Mouse (Mus musculus) limb, embryonic 13.5 days (tissue): Measurements from ENCODE around the gene Map1lc3b. TPM values are rescaled to one million over a fixed set of nuclear protein-coding genes. Genes with fewer than 3 reads are reported as not detected.

ENCODE experiments used
- ATAC-seq: fragments of 200-750 bp; cut with Nextera tagmentation; 2 replicates; pipeline ENCODE4 v1.8.0; 2017; ENCODE audit warnings: low read depth, moderate number of reproducible peaks, moderate TSS enrichment; ENCODE audit not compliant: low FRiP score
- H3K27ac ChIP-seq: fragments of 300-500 bp; sonication (generic); 2 replicates; pipeline ENCODE4 v1.5.1; 2015; ENCODE audit warnings: inconsistent platforms, mild to moderate bottlenecking, moderate library complexity
- H3K27me3 ChIP-seq: fragments of 300-500 bp; sonication (generic); 2 replicates; pipeline ENCODE4 v1.6.1; 2015; ENCODE audit warnings: mild to moderate bottlenecking, inconsistent platforms
- H3K36me3 ChIP-seq: fragments of 300-500 bp; sonication (generic); 2 replicates; pipeline ENCODE4 v1.6.1; 2015; ENCODE audit warnings: inconsistent platforms, mild to moderate bottlenecking, moderate library complexity
- H3K4me1 ChIP-seq: fragments of 300-500 bp; sonication (generic); 2 replicates; pipeline ENCODE4 v1.6.1; 2015; ENCODE audit warnings: inconsistent platforms
- H3K4me2 ChIP-seq: fragments of 300-500 bp; sonication (generic); replicated peaks from 2 replicates; pipeline ENCODE4 v1.6.1; 2015; ENCODE audit warnings: inconsistent platforms, mild to moderate bottlenecking, moderate library complexity
- H3K4me3 ChIP-seq: fragments of 300-500 bp; sonication (generic); 2 replicates; pipeline ENCODE4 v1.5.1; 2015; ENCODE audit warnings: moderate library complexity, mild to moderate bottlenecking, inconsistent platforms
- H3K9ac ChIP-seq: fragments of 300-500 bp; sonication (generic); 2 replicates; pipeline ENCODE4 v1.6.1; 2015; ENCODE audit warnings: mild to moderate bottlenecking, inconsistent platforms
- H3K9me3 ChIP-seq: fragments of 300-500 bp; sonication (generic); 2 replicates; pipeline ENCODE4 v1.6.1; 2016; ENCODE audit warnings: inconsistent platforms
- WGBS: fragments of 180-500 bp; shearing (Covaris S2); methylation state at CpG from one replicate; pipeline ENCODE4 v1.1.7; 2015; 5-methylcytosine and 5-hydroxymethylcytosine counted together
- polyA plus RNA-seq: library from polyadenylated mRNA; unstranded; fragments of >200 nt; fragmentation: Nextera tagmentation; extraction: Ambion mirVana; gene quantifications from 2 replicates; pipeline ENCODE4 v1.2.1, GENCODE M21; 2015

Map1lc3b gene
- polyA plus RNA-seq, 1 experiment from 2014 or later = 189 TPM

- H3K27me3 ChIP-seq = no peaks in the 10 kb centered on the region
- H3K4me1 ChIP-seq = peaks cover 8% of the 10 kb centered on the region
- no peak overlapping the region for H3K27ac ChIP-seq
- ATAC-seq = no peak
- H3K4me2 ChIP-seq = no peak overlapping the region
- H3K9me3 ChIP-seq = no peaks in the 10 kb centered on the region
- no peak overlapping the region for H3K4me3 ChIP-seq
- H3K9ac ChIP-seq = no peak overlapping the region
- whole genome bisulfite sequencing = 84% methylated on average over 12 of the region's 12 CpGs
- peaks cover 42% of the 10 kb centered on the region for H3K36me3 ChIP-seq
Observed at GRCm38 (mm10) chr8:121620801-121621516, 30.8 kb downstream of the Map1lc3b start.

- H3K4me1 ChIP-seq = peaks cover 8% of the 10 kb centered on the region
- no peaks in the 10 kb centered on the region for H3K27me3 ChIP-seq
- H3K9me3 ChIP-seq = no peaks in the 10 kb centered on the region
- H3K27ac ChIP-seq = no peak overlapping the region
- peaks cover 42% of the 10 kb centered on the region for H3K36me3 ChIP-seq
- H3K4me2 ChIP-seq = no peak overlapping the region
- no peak for ATAC-seq
- H3K9ac ChIP-seq = no peak overlapping the region
- WGBS = 67% methylated on average over 1 of the region's 1 CpGs
- H3K4me3 ChIP-seq = no peak overlapping the region
Observed at GRCm38 (mm10) chr8:121621879-121622278, 31.7 kb downstream of the Map1lc3b start.

GRCm38 (mm10) chr8:121623043-121623442 lies 32.9 kb downstream of the Map1lc3b start:
- H3K27me3 ChIP-seq = no peaks in the 10 kb centered on the region
- ATAC-seq = no peak
- H3K9ac ChIP-seq = no peak overlapping the region
- H3K4me1 ChIP-seq = peaks cover 8% of the 10 kb centered on the region
- H3K4me3 ChIP-seq = no peak overlapping the region
- H3K9me3 ChIP-seq = no peaks in the 10 kb centered on the region
- WGBS = 89% methylated on average over 8 of the region's 8 CpGs
- H3K4me2 ChIP-seq = no peak overlapping the region
- H3K27ac ChIP-seq = no peak overlapping the region
- H3K36me3 ChIP-seq = peaks cover 42% of the 10 kb centered on the region

GRCm38 (mm10) chr8:121628681-121629080 lies 38.5 kb downstream of the Map1lc3b start:
- ATAC-seq = no peak
- 91% methylated on average over 4 of the region's 4 CpGs for WGBS
- H3K9me3 ChIP-seq = no peaks in the 10 kb centered on the region
- H3K9ac ChIP-seq = no peak overlapping the region
- no peak overlapping the region for H3K27ac ChIP-seq
- H3K4me3 ChIP-seq = no peak overlapping the region
- no peaks in the 10 kb centered on the region for H3K27me3 ChIP-seq
- H3K4me1 ChIP-seq = peaks cover 11% of the 10 kb centered on the region; the same call in 1 of the 2 replicates
- peaks cover 39% of the 10 kb centered on the region for H3K36me3 ChIP-seq
- H3K4me2 ChIP-seq = no peak overlapping the region

GRCm38 (mm10) chr8:121631645-121632071 lies 41.5 kb downstream of the Map1lc3b start:
- Histone ChIP-seq H3K4me2 (no peak overlapping the region), H3K27ac (no peak overlapping the region), H3K9ac (no peak overlapping the region), H3K9me3 (no peaks in the 10 kb centered on the region), H3K4me1 (peaks cover 11% of the 10 kb centered on the region; the same call in 1 of the 2 replicates), H3K36me3 (peaks cover 36% of the 10 kb centered on the region), H3K4me3 (no peak overlapping the region), H3K27me3 (no peaks in the 10 kb centered on the region)
- 66% methylated on average over 7 of the region's 7 CpGs for WGBS
- no peak for ATAC-seq

- WGBS = 83% methylated on average over 5 of the region's 5 CpGs
- Histone ChIP-seq H3K4me2 (no peak overlapping the region), H3K4me3 (no peak overlapping the region), H3K27ac (no peak overlapping the region), H3K27me3 (no peaks in the 10 kb centered on the region), H3K36me3 (peaks cover 28% of the 10 kb centered on the region), H3K9ac (no peak overlapping the region), H3K4me1 (peaks cover 17% of the 10 kb centered on the region), H3K9me3 (no peaks in the 10 kb centered on the region)
- ATAC-seq = no peak
Observed at GRCm38 (mm10) chr8:121632401-121632800, 42.2 kb downstream of the Map1lc3b start.

- 51% methylated on average over 6 of the region's 6 CpGs for WGBS
- Histone ChIP-seq H3K9ac (no peak overlapping the region), H3K36me3 (peaks cover 10% of the 10 kb centered on the region; the same call in 1 of the 2 replicates), H3K27me3 (no peaks in the 10 kb centered on the region), H3K4me1 (peaks cover 17% of the 10 kb centered on the region), H3K4me3 (no peak overlapping the region), H3K9me3 (no peaks in the 10 kb centered on the region), H3K4me2 (no peak overlapping the region), H3K27ac (no peak overlapping the region)
- no peak for ATAC-seq
Observed at GRCm38 (mm10) chr8:121635534-121635933, 45.4 kb downstream of the Map1lc3b start.

- Histone ChIP-seq H3K36me3 (peaks cover 10% of the 10 kb centered on the region; the same call in 1 of the 2 replicates), H3K4me1 (peaks cover 18% of the 10 kb centered on the region), H3K9me3 (no peaks in the 10 kb centered on the region), H3K27ac (peak overlapping the region; percentile 48; the same call in 1 of the 2 replicates), H3K27me3 (no peaks in the 10 kb centered on the region), H3K4me2 (no peak overlapping the region), H3K9ac (no peak overlapping the region), H3K4me3 (no peak overlapping the region)
- ATAC-seq = no peak
- 87% methylated on average over 8 of the region's 8 CpGs for WGBS
Observed at GRCm38 (mm10) chr8:121636180-121636579, 46.0 kb downstream of the Map1lc3b start.

- WGBS = 77% methylated on average over 3 of the region's 3 CpGs
- Histone ChIP-seq H3K36me3 (peaks cover 4% of the 10 kb centered on the region; the same call in 1 of the 2 replicates), H3K9ac (0 out of 2 replicates have a peak overlapping the region, but pooled peaks have one; percentile 3), H3K27ac (no peak overlapping the region), H3K9me3 (no peaks in the 10 kb centered on the region), H3K4me2 (no peak overlapping the region), H3K4me3 (no peak overlapping the region), H3K27me3 (no peaks in the 10 kb centered on the region), H3K4me1 (peaks cover 22% of the 10 kb centered on the region)
- ATAC-seq = no peak
Observed at GRCm38 (mm10) chr8:121642804-121643203, 52.6 kb downstream of the Map1lc3b start.

- H3K9me3 ChIP-seq = no peaks in the 10 kb centered on the region
- peaks cover 24% of the 10 kb centered on the region for H3K4me1 ChIP-seq
- H3K36me3 ChIP-seq = peaks cover 6% of the 10 kb centered on the region; the same call in 1 of the 2 replicates
- WGBS = 79% methylated on average over 11 of the region's 11 CpGs
- no peak overlapping the region; the same call in 1 of the 2 replicates for H3K27ac ChIP-seq
- no peak for ATAC-seq
- H3K27me3 ChIP-seq = no peaks in the 10 kb centered on the region
- 0 out of 2 replicates have a peak overlapping the region, but pooled peaks have one; percentile 19 for H3K9ac ChIP-seq
- no peak overlapping the region for H3K4me3 ChIP-seq
- no peak overlapping the region for H3K4me2 ChIP-seq
Observed at GRCm38 (mm10) chr8:121643384-121643783, 53.2 kb downstream of the Map1lc3b start.

- no peak for ATAC-seq
- Histone ChIP-seq H3K27ac (no peak overlapping the region), H3K36me3 (peaks cover 16% of the 10 kb centered on the region; the same call in 1 of the 2 replicates), H3K9me3 (no peaks in the 10 kb centered on the region), H3K27me3 (no peaks in the 10 kb centered on the region), H3K4me2 (no peak overlapping the region), H3K9ac (no peak overlapping the region), H3K4me3 (no peak overlapping the region), H3K4me1 (peaks cover 53% of the 10 kb centered on the region)
- 91% methylated on average over 12 of the region's 12 CpGs for WGBS
Observed at GRCm38 (mm10) chr8:121647511-121648215, 57.5 kb downstream of the Map1lc3b start.
